Mouse (Mus musculus): ENCODE results near the gene Prmt3.
A peak's percentile ranks its signal among the peaks of the same experiment; 100 is the strongest.

Prmt3 gene

GRCm38 (mm10) chr7:49857347-49857746 is 79.2 kb downstream of the Prmt3 start:
- no peak for DNase-seq (ENCODE audit: low spot score)

GRCm38 (mm10) chr7:49858257-49858656 is 80.1 kb downstream of the Prmt3 start:
- no peak for DNase-seq (ENCODE audit: low spot score)

- no peak for DNase-seq (ENCODE audit: low spot score)
Measured at GRCm38 (mm10) chr7:49859820-49860219, 81.7 kb downstream of the Prmt3 start.

- no peak for DNase-seq (ENCODE audit: low spot score)
Measured at GRCm38 (mm10) chr7:49861196-49861595, 83.0 kb downstream of the Prmt3 start.

GRCm38 (mm10) chr7:49863753-49864152 is 85.6 kb downstream of the Prmt3 start:
- DNase-seq (ENCODE audit: low spot score), result peak; percentile 18

GRCm38 (mm10) chr7:49869656-49870055 is 91.5 kb downstream of the Prmt3 start:
- no peak for DNase-seq (ENCODE audit: low spot score)

- DNase-seq (ENCODE audit: low spot score), result no peak
Measured at GRCm38 (mm10) chr7:49870276-49870675, 92.1 kb downstream of the Prmt3 start.

GRCm38 (mm10) chr7:49877307-49877706 is 99.2 kb downstream of the Prmt3 start:
- DNase-seq (ENCODE audit: low spot score), result no peak

- no peak for DNase-seq (ENCODE audit: low spot score)
Measured at GRCm38 (mm10) chr7:49879051-49879450, 100.9 kb downstream of the Prmt3 start.

GRCm38 (mm10) chr7:49879998-49880707 is 102.0 kb downstream of the Prmt3 start:
- DNase-seq (ENCODE audit: low spot score), result no peak

GRCm38 (mm10) chr7:49882288-49882687 is 104.1 kb downstream of the Prmt3 start:
- no peak for DNase-seq (ENCODE audit: low spot score)

GRCm38 (mm10) chr7:49882694-49883389 is 104.7 kb downstream of the Prmt3 start:
- DNase-seq (ENCODE audit: low spot score), result no peak

- no peak for DNase-seq (ENCODE audit: low spot score)
Measured at GRCm38 (mm10) chr7:49887776-49888390, 109.7 kb downstream of the Prmt3 start.

- no peak for DNase-seq (ENCODE audit: low spot score)
Measured at GRCm38 (mm10) chr7:49894786-49895185, 116.6 kb downstream of the Prmt3 start.

- DNase-seq (ENCODE audit: low spot score), result no peak
Measured at GRCm38 (mm10) chr7:49895296-49895695, 117.2 kb downstream of the Prmt3 start.

- no peak for DNase-seq (ENCODE audit: low spot score)
Measured at GRCm38 (mm10) chr7:49902003-49902552, 123.9 kb downstream of the Prmt3 start.

- DNase-seq (ENCODE audit: low spot score), result no peak
Measured at GRCm38 (mm10) chr7:49907191-49908171, 129.3 kb downstream of the Prmt3 start.
